Mouse (Mus musculus) spleen, embryonic (tissue): Measurements from ENCODE around the gene Nrgn.

Experiments
- CTCF ChIA-PET: fragments of 350-600 bp; sonication (Branson Sonifier 250); formaldehyde crosslinking; loops from one replicate; lab custom pipeline; 2022; lab: Charles Lee

The Nrgn gene

DNA sequence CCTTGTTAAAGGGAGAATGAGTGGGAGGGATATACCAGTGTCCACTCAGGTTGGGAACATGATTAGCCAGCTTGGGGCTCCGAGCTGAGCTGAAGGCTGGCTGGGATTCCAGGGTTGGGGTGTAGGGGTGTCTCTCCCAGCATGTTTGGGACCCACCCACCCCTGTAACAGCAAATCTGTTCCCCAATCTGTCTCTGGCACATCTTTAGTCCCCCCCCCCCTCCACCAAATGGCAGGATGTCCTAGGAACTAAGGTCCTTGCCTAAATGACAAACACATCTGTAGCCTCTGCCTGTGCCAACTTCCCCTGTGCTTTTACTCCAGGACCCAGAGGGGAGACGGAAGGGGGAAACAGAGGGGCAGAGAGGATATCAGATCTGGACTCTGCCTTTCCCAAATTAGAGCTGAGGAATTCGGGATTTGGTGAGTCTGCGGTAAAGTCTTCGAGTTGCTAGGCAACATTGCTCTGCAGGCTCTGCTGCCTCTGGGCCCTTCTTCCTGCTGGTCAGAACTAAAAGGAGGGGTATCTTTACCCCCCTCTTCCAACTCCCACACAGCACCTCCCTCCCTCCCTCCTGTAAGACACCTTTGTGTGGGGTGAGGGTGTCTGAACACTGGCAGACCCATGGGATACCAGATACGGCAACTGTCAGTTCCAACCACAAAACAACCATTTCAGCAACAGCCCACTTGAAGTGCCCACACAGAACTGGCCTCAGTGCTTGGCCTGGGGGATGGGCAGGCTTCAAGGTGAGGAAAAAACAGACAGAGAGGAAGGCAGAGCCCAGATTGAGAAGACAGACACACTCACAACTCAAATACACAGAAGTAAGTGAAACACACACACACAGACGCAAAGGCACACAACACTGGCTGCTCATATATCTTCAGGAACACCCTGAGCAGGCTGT, 2.4 kb upstream of the Nrgn start, which contains the start of gene Siae:
Gene Siae, plus strand, starts transcription at position 861 of the 911 bp plus-strand sequence.
- CTCF ChIA-PET = no interaction called here

DNA sequence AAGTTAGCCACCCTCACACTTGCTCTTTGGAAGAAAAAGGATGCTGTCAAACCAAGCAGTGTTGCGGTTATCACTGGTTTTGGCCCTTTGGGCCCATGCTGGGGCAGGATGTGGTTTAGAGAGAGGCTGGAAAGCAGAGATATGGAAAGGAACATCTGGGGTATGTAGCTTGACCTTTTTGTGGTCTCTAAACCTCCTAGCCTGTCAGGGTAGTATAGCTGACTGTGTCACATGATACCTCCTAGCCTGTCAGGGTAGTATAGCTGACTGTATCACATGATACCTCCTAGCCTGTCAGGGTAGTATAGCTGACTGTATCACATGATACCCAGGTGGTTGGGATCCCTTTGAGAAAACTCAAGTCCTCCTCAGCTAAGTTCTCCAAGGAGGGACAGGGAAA, 1.6 kb upstream of the Nrgn start:
- CTCF ChIA-PET = no interaction called here

- CTCF ChIA-PET = no interaction called here
Measured at GRCm38 (mm10) chr9:37551751-37552531, 763 bp downstream of the Nrgn start.

DNA sequence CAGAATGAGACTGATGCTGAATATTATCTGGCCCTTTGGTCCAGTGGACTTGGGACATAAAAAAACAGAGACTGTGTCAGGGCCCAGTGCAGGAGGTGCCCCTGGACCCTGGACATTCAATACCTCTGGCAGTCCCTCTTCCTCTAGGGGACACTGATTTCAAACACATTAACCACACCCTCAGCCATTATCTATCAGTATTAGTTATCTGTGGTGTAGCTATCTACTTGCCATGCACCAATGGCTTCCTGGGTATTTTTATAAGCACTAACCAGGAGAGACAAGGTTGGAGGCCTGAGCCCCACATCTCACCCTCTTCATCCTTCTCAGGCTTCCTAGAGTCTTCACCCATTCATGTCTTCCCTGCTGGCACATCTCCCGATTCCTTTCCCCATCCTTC, 2.3 kb downstream of the Nrgn start:
- CTCF ChIA-PET = no interaction called here

GRCm38 (mm10) chr9:37546889-37547288, 5.8 kb downstream of the Nrgn start:
- CTCF ChIA-PET = no interaction called here

DNA sequence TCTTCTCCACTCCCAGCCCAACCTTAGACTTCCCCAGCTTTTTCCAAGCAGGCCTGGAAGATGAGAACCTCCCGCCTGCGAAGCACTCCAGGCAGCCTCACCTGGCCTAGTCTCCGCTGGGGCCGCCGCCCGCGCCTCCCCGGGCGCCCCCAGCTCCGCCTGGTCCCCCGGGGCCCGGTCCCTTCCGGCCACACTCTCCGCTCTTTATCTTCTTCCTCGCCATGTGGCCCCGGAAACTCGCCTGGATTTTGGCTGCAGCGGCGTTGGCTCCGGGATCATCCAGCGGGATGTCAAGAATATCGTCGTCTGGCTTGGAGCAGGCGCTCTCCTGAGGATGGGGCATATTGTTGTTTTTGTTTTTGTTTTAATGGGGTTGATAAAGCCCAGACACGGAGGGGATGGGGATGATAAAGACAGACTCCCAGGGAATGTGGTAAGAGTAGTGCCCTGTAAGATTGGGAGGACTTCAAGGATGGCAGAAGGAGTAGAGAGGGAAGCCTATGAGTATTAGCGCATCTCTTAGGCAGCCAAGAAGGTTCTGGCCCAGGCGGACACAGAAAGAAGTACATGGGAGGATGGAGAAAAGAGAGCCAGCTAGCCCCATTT, 6.8 kb downstream of the Nrgn start:
- CTCF ChIA-PET = no interaction called here

GRCm38 (mm10) chr9:37545166-37545610, 7.5 kb downstream of the Nrgn start:
- CTCF ChIA-PET = interaction anchor here (0.7 kb wide), 1 partner anchor 117 kb away, joined by 4 read pairs; no protein-coding TSS in a partner anchor

- CTCF ChIA-PET = interaction anchor here (0.7 to 0.9 kb wide), 2 partner anchors 14 to 117 kb away, joined by 4 to 15 read pairs; no protein-coding TSS in a partner anchor
Measured at GRCm38 (mm10) chr9:37544447-37545165, 8.1 kb downstream of the Nrgn start.

GRCm38 (mm10) chr9:37543869-37544440, 8.7 kb downstream of the Nrgn start:
- CTCF ChIA-PET = interaction anchor here (0.9 kb wide), 1 partner anchor 14 kb away, joined by 15 read pairs; no protein-coding TSS in a partner anchor

- CTCF ChIA-PET = no interaction called here
Measured at GRCm38 (mm10) chr9:37541851-37542642, 10.7 kb downstream of the Nrgn start.

DNA sequence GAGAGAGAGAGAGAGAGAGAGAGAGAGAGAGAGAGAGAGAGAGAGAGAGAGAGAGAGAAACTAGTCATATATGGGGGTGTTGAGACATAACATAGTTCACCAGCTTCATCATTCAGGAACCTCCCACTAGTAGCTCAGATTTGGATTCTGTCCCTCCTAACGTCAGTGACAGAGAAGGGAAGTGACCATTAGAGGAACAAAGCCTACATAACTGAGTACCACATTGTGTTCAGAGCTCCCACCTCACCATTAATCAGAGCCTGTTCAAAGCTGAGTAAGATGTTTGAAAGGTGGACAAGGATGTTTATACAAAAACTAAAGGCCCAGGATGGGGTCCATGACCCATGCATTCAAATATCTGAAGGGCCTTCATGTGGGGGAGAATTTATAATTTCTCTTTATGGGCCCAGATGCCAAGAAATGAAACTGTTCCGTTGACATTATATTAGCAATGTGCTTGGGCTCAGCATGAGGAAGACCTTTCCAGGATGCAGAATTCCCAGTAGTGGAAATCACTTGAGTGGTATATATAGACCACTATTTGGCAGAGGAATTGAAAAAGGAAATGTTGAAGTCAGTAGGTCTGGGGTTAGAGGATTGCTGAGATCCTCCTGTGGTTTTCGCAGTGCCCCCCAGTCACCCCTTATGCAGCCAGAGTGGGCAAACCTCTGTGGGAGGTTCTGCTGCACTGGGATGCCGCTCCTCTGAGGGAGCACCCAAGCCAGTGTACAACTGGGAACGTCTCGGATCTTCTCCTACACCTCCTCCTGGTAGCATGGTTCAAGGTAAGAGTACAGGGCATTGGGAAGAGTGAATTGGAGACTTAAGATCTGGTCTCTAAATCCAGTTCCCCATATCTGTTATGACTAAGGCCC, 11.8 kb downstream of the Nrgn start:
- CTCF ChIA-PET = interaction anchor here (0.6 kb wide), 1 partner anchor 147 kb away, joined by 3 read pairs; no protein-coding TSS in a partner anchor

DNA sequence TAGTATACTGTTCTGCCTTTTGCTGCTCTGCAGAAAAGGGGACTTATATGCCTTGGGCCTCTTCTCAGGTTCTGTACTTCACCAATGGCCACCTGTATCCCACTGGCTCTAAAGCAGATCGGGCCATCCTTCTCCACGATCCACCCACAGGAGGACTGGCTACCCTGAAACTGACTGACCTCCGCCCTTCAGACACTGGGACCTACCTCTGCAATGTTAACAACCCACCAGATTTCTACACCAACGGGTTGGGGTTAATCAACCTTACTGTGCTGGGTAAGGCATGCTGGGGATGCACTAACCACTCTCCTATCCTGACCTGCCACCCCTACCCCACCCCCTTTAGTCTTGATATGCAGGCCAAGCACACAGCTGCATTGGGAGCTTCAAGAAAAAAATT, 12.5 kb downstream of the Nrgn start:
- CTCF ChIA-PET = interaction anchor here (0.6 kb wide), 1 partner anchor 146 kb away, joined by 3 read pairs; no protein-coding TSS in a partner anchor

DNA sequence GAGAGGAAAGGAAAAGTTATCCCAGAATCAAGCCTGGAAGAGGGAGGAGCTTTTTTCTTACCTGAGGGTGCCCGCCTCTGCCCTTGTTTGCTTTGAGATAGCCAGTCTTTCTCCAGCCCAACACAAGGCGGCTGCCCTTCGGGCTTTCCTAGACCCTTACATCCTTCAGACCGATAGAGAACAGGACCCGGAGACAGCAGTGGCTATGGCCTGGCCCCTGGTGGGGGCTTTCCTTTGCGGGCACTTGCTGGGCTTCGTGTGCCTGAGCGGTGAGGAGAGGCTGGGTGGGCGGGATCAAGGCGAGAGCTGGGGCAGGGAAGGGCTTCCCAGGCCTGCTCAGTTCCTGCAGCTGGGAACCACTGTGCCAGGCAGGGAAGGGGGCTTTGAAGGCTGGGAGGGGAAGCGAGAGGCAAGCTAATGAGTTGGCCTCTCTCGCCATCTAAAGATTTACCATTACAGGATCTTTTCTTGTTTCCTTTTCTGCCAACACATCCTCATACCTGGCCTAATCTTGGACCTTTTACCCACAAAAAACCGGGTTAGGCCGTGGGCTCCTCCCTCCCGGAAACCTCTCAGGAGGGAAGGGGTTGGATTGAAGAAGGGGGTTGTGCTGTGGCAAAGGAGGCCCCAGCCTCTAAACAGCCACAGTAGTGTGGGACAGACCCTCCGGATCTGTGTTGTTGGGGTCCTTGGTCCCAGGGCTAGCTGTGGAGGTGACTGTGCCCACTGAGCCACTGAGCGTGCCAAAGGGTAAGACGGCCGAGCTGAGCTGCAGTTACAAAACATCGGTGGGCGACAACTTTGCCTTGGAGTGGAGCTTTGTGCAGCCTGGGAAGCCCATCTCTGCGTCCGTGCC, 13.3 kb downstream of the Nrgn start, which contains the start of gene Vsig2:
Gene Vsig2, plus strand, starts transcription at position 86 of the 856 bp plus-strand sequence.
- CTCF ChIA-PET = no interaction called here

- CTCF ChIA-PET = no interaction called here
Measured at GRCm38 (mm10) chr9:37537658-37538250, 14.9 kb downstream of the Nrgn start.

DNA sequence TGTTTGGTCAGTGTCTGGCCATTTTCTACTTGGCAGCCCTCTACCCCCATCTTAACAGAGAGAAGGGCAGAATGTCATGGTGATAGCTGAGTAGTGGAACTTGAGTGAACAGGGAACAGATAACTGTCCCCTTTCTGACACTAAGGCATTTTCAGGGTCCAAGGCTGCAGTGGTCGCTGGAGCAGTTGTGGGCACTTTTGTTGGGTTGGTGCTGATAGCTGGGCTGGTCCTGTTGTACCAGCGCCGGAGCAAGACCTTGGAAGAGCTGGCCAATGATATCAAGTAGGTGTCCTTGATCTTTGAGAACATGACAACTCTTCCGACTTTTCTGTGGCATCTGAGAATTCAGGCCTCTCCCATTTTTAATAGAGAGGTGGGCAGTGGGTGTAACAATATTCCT, 15.9 kb downstream of the Nrgn start:
- CTCF ChIA-PET = no interaction called here

DNA sequence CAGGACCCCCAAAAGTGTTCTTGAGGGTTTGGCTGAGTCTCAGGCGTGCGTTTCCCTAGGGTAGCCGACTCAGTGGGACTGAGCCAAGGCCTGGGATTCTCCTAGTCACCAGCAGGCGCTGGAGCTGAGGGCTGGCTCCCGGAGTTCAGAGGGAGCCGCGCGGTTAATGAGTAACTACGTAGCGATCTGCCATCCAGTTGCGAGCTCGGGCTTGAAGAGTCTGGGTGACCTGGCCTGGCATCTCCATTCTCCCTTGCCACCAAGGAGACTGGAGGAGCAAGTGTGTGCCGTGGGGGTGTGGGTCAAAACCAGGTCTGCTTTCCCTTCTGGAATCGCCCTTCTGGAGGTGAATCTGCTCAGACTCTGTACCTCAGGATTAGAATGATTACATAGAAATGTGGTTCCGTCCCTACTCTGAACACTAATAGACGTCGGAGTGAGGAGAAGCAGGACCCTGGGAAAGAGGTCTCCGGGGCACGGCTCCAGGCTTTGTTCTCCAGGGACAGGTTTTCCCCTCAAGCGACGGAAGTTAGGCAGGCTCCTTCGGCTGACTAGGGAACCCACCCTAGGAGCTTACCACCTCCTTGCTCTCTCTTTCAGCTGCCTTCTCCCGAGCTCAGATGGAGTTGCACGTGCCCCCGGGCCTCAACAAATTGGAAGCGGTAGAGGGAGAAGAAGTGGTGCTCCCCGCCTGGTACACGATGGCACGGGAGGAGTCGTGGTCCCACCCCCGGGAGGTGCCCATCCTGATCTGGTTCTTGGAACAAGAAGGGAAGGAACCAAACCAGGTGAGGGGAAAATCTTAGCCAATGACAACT, 21.6 kb downstream of the Nrgn start:
- CTCF ChIA-PET = no interaction called here
